Mouse (Mus musculus): ENCODE data around the gene Rassf3.

DNA sequence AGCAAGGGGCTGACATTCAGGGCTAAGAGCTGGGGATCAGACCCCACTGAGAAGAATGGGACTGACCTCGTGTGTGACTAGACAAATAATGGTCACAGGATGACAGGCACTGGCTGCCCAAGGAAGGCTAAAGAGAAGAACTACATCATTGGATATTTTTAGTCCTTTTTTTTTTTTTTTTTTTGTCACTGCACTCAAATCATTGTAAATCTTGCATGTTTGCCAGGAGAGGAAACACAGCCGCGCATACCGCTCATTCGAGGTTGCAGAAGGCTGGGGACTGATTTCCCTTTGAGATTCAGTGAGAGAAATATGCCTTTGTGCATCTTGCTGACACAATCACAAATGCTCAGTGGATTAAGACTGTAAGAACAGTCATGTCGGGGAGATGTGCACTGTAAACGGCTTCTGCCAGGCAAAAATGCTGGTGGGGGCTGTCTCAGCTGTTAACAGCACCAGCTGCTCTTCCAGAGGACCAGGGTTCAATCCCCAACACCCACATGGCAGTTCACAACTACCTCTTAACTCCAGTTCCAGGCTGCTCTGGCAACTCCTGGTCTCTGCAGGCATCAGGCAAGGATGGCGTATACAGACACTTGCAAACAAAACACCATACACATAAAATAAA, 4.5 kb downstream of the Rassf3 start:
- no peak for TF ChIP-seq CTCF (IDR thresholded peaks at IDR 0.05; ENCODE audit: low read depth, low read length)
- no peak for TF ChIP-seq GATA1 (IDR thresholded peaks at IDR 0.05; ENCODE audit: borderline replicate concordance, low read length)
- TF ChIP-seq TAL1 (conservative IDR thresholded peaks at IDR 0.05; ENCODE audit: low read depth, low read length): no peak
